Mouse (Mus musculus) brain, embryonic 14.5 days (tissue): ENCODE measurements around the gene Cby3. TPM values are rescaled to one million over a fixed set of nuclear protein-coding genes. Genes with fewer than 3 reads are reported as not detected.

ENCODE experiments used
- DNase-seq: peaks from one replicate; pipeline ENCODE4 v3.0.0-alpha.2; 2011; ENCODE audit warnings: low read depth
- CTCF ChIP-seq: fragments of 200-500 bp; IDR thresholded peaks from 2 replicates; pipeline ENCODE4 v1.5.1; 2012; ENCODE audit warnings: inconsistent platforms, mild to moderate bottlenecking, moderate library complexity, borderline replicate concordance; ENCODE audit not compliant: insufficient read depth, insufficient read length; ENCODE audit errors: extremely low read depth
- POLR2A ChIP-seq: fragments of 200-500 bp; IDR thresholded peaks from 2 replicates; pipeline ENCODE4 v1.6.1; 2012; ENCODE audit warnings: mild to moderate bottlenecking, inconsistent platforms, borderline replicate concordance; ENCODE audit not compliant: poor library complexity, insufficient read depth, insufficient read length, severe bottlenecking; ENCODE audit errors: extremely low read depth
- polyA plus RNA-seq: library from polyadenylated mRNA; depleted of rRNA; stranded (reverse); fragments of >200 nt; gene quantifications from 2 replicates; pipeline ENCODE4 v1.2.3, GENCODE M21; 2012; rRNA removed

Gene Cby3
- polyA plus RNA-seq, 1 experiment: 0.52 TPM

DNA sequence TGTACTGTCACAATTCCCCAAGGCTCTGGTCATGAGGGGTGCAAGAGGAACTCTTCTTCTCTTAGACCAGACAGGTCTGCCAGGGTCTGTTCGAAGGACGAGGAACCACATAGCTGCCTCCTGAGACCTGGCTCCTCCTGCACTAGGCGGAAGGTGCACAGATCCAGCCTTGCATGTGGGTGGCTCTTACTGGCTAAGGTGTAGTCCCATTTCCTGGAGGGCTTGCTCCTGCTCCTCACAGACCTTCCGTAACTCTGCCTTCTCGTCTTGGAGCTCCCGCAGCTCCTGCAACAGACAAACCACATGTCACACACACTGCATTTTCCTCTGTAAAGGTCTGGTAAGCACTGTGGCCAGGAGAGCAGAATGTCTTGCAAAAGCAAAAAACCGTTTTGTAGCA lies 40.5 kb downstream of the Cby3 start:
- TF ChIP-seq CTCF (no peak), POLR2A (no peak)
- DNase-seq: no peak

DNA sequence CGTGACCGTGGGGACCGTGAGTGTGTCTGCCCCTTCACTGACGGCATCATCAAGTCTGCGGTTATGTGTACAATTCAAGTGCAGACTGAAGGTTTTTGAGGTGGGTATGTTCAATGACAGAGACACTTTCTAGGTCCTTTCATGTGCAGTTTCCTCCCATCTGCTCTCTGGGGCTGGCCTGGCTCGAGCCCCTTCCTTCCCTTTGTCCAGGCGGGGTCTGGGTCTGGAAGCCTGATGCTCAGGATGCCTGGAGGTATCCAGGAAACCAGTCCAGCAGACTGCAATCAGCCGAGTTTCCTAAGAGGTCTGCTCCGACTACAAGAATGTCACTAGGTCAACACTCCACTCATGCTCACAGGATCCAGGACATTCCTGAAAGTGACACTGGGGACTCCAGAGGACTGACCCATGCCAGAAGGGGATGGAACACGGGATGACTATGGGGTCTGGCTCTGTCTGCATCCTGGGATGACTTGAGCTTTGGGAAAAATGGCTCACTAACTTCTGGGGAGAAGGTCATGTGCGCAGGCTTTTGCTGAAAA lies 42.6 kb downstream of the Cby3 start:
- TF ChIP-seq CTCF (no peak), POLR2A (no peak)
- no peak for DNase-seq

DNA sequence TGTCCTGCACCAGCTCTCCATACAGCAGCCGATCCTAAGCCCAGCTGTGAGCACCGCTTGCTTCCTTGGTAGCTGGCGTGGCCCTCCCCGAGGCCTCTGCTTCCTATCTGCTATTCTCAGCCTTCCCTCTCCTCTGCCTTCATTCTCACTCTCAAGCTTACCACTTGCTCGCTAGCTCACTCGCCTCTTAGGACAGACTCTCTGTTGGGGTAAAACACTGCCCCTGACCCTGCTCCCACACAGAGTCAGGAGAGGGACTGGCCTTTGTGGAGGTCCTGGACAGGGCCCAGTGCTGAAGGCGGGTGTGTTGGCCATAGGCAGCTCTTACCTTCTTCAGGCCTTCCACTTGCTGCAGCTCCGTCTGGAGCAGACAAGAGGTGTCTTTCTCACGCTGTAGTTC lies 43.1 kb downstream of the Cby3 start:
- TF ChIP-seq POLR2A: no peak
- no peak for TF ChIP-seq CTCF
- no peak for DNase-seq

DNA sequence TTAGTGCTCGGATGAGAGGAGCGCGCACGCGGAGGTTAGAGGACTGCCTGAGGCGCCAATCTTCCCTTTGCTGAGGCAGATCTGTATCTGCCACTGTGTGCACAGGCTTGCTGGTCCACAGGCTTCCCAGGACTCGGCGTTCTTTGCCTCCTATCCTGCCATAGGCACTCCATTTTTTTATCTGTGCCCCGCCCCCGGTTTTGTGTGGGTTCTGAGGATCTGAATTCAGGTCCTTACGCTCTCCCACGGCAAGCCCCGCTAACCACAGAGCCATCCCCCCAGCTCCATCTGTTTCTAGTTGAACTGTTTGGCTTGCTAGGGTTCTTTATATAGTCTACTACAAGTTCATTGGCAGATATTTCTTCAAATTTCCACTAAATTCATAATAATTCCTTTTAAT lies 44.5 kb downstream of the Cby3 start:
- no peak for DNase-seq
- no peak for TF ChIP-seq POLR2A
- TF ChIP-seq CTCF: no peak

DNA sequence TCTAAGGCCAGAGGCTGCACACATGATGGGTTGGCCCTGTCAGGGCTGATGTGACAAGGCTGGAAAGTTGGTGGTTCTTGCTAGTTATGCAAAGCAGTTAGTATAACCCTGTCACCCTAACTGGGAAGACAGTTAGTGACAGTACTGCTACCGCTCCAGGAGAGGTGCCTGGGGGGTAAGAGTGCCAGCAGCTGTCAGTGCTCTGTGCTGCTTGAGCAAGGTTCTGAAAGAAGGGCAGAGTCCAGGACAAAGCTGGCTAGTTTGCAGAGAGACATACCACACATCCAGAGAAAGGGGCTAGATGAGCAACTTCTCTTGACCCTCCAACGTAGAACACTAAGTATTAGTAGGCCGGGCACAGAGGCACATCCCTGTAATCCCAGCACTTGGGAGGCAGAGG lies 48.2 kb downstream of the Cby3 start:
- TF ChIP-seq CTCF (no peak), POLR2A (no peak)
- DNase-seq: no peak

DNA sequence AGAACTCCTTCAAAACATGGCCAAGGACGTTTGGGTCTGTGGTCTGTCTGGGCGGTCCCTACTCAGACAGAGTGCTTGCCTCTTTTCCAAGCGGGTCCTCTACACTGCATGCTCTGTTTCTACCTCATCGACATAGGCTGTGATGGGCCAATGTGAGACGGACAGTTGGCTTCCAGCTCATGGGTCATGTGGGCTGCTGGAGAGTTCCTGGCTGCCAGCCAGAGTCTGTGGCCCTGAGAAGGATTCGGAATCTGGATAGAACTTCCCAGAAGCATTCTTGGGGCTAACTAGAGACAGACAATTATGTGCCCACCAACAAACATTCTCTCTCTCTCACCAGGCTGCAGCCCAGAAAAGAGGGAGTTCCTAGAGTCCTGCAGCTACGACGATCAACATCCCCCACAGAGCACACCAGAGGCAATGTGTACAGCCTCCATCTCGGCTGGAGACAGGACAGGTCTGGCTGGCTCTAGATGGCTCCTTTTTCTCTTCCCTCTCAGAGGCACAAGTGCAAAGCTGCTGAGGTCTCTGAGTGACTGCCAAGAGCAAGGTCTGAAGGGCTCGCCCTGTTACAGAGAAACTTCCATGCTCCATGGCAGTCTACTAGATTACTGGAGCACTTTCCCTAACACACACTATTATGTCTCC lies 49.2 kb downstream of the Cby3 start:
- DNase-seq: peak; percentile 14
- TF ChIP-seq POLR2A (no peak), CTCF (no peak)

DNA sequence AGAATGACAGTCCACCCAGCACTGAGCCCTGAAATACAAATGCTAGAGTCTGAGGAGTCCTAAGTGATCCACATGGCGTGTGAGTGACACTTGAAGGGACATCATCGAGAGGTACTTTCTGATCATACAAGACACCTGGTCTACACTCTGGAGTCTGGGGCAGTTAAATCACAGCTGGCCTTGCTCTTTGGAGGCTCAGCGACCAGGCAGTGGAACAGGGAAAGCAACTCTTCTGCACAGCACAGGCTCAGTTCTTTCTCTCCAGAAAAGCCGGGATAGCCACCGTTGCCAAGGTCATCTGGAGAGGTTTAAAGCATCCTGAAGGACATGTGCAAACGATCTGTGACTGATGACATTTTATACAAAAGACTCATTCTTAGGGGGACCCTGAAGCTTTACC lies 53.0 kb downstream of the Cby3 start:
- no peak for DNase-seq
- TF ChIP-seq POLR2A (no peak), CTCF (no peak)

Other genes starting within 250 kb of the Cby3 start
- 37.4 and 52.9 TPM in 2 replicates for gene Tbc1d9b, start 223.1 kb upstream of the Cby3 start, polyA plus RNA-seq
- gene Mrnip, start 180.0 kb upstream of the Cby3 start, polyA plus RNA-seq: 33.1 and 35.9 TPM in 2 replicates
- 171 and 203 TPM in 2 replicates for gene Sqstm1, start 143.6 kb upstream of the Cby3 start, polyA plus RNA-seq
- gene Mgat4b, start 143.6 kb upstream of the Cby3 start, polyA plus RNA-seq: 78.9 and 97.1 TPM in 2 replicates
- 3.5 and 4.5 TPM in 2 replicates for gene Ltc4s, start 115.8 kb upstream of the Cby3 start, polyA plus RNA-seq
- 13.7 and 16.4 TPM in 2 replicates for gene Maml1, start 62.2 kb upstream of the Cby3 start, polyA plus RNA-seq
- 111 and 173 TPM in 2 replicates for gene Canx, start 28.8 kb upstream of the Cby3 start, polyA plus RNA-seq
- gene Hnrnph1, start 22.5 kb downstream of the Cby3 start, polyA plus RNA-seq: 694 and 702 TPM in 2 replicates
- 20.8 and 23.0 TPM in 2 replicates for gene Rufy1, start 76.7 kb downstream of the Cby3 start, polyA plus RNA-seq
- gene Adamts2, start 247.6 kb downstream of the Cby3 start, polyA plus RNA-seq: 4.8 and 8.2 TPM in 2 replicates